8 mouse cellular contexts compared by ENCODE assay signal in genomic region chr8:71572847-71573633, GRCm38 (mm10). TPM values are rescaled to one million over a fixed set of nuclear protein-coding genes. Genes with fewer than 3 reads are reported as not detected.
DNase-seq lines count a peak whose midpoint lies in the region; ATAC-seq lines count a peak whose summit lies in the region.

No protein-coding gene starts in this region.

- H3K9me3 ChIP-seq in heart, embryonic 12.5 days (replicated peaks) = no peaks in the 10 kb centered on the region
- H3K9me3 ChIP-seq in forebrain, embryonic 16.5 days (ENCODE audit: control insufficient read depth, low read length) = no peaks in the 10 kb centered on the region
- H3K9me3 ChIP-seq in hindbrain, embryonic 15.5 days = no peaks in the 10 kb centered on the region

- H3K27me3 ChIP-seq in heart, embryonic 12.5 days (replicated peaks) = peaks cover 13% of the 10 kb centered on the region
- H3K27me3 ChIP-seq in forebrain, embryonic 16.5 days (replicated peaks; ENCODE audit: control insufficient read depth, insufficient read depth, low read length) = no peaks in the 10 kb centered on the region
- H3K27me3 ChIP-seq in hindbrain, embryonic 15.5 days = no peaks in the 10 kb centered on the region

- peak; percentile 98 for DNase-seq in heart, adult 11 months
- DNase-seq in adrenal gland, postnatal 10 days = peak; percentile 84
- DNase-seq in left cerebral cortex, adult 9 months (ENCODE audit: low spot score in 2 of 2) = peak; percentile 68 to 90
- peak; percentile 82 for DNase-seq in right cerebral cortex, postnatal 4 days

- H3K4me2 ChIP-seq in heart, embryonic 12.5 days = no peak overlapping the region
- peak overlapping the region; percentile 53 for H3K4me2 ChIP-seq in forebrain, embryonic 16.5 days (ENCODE audit: low read length)
- peak overlapping the region; percentile 90 for H3K4me2 ChIP-seq in hindbrain, embryonic 15.5 days

- 67% methylated on average over 9 of the region's 9 CpGs for WGBS in heart, embryonic 12.5 days
- 37% methylated on average over 9 of the region's 9 CpGs for WGBS in forebrain, embryonic 16.5 days
- WGBS in hindbrain, embryonic 15.5 days = 62% methylated on average over 9 of the region's 9 CpGs

- H3K36me3 ChIP-seq in heart, embryonic 12.5 days = no peaks in the 10 kb centered on the region
- no peaks in the 10 kb centered on the region for H3K36me3 ChIP-seq in forebrain, embryonic 16.5 days (ENCODE audit: control insufficient read depth, insufficient read depth)
- H3K36me3 ChIP-seq in hindbrain, embryonic 15.5 days = no peaks in the 10 kb centered on the region

- no peak overlapping the region for H3K9ac ChIP-seq in heart, embryonic 12.5 days
- peak overlapping the region; percentile 18; the same call in 1 of the 2 replicates for H3K9ac ChIP-seq in forebrain, embryonic 16.5 days (replicated peaks; ENCODE audit: low read depth, low read length)
- no peak overlapping the region for H3K9ac ChIP-seq in hindbrain, embryonic 15.5 days

- no peak overlapping the region for H3K4me3 ChIP-seq in heart, embryonic 12.5 days
- peak overlapping the region; percentile 14 for H3K4me3 ChIP-seq in forebrain, embryonic 16.5 days (replicated peaks; ENCODE audit: low read length)
- H3K4me3 ChIP-seq in hindbrain, embryonic 15.5 days = no peak overlapping the region

- no peak overlapping the region for H3K27ac ChIP-seq in heart, embryonic 12.5 days (ENCODE audit: poor library complexity, severe bottlenecking)
- H3K27ac ChIP-seq in forebrain, embryonic 16.5 days (ENCODE audit: low read length) = peak overlapping the region; percentile 72
- peak overlapping the region; percentile 70 for H3K27ac ChIP-seq in hindbrain, embryonic 15.5 days (replicated peaks)

- H3K4me1 ChIP-seq in heart, embryonic 12.5 days (replicated peaks) = peaks cover 26% of the 10 kb centered on the region
- peaks cover 32% of the 10 kb centered on the region for H3K4me1 ChIP-seq in forebrain, embryonic 16.5 days (replicated peaks; ENCODE audit: control insufficient read depth, insufficient read depth, low read length)
- peaks cover 40% of the 10 kb centered on the region for H3K4me1 ChIP-seq in hindbrain, embryonic 15.5 days (replicated peaks)

- no peak for ATAC-seq in heart, embryonic 12.5 days (ENCODE audit: insufficient number of reproducible peaks, low FRiP score)
- ATAC-seq in forebrain, embryonic 16.5 days = peak; percentile 1; the same call in 1 of the 2 replicates
- ATAC-seq in hindbrain, embryonic 15.5 days (ENCODE audit: low FRiP score, low read depth) = no peak
- no peak for ATAC-seq in megakaryocyte-erythroid progenitor cell, adult 5-6 weeks (replicated peaks; ENCODE audit: low FRiP score, low TSS enrichment, poor library complexity, severe bottlenecking)

RNA-seq across cellular contexts. Expression of gene Slc27a1, which starts 4.4 kb away (rescaled TPM):
- 21.2 and 22.6 TPM in 2 replicates for polyA plus RNA-seq in heart, embryonic 12.5 days (2016; fragmentation: Nextera tagmentation; extraction: Ambion mirVana)
- total RNA-seq in adrenal gland, postnatal 10 days (2021) = 100 to 1,000 TPM in 1 of 2 experiments, 10 to 100 TPM in 1; 97.4 to 118 TPM
- 74.6 and 75.9 TPM in 2 replicates for polyA plus RNA-seq in forebrain, embryonic 16.5 days (2015; fragmentation: Nextera tagmentation; extraction: Ambion mirVana)
- 83.9 and 87.4 TPM in 2 replicates for polyA plus RNA-seq in hindbrain, embryonic 15.5 days (2015; fragmentation: Nextera tagmentation; extraction: Ambion mirVana)
- 3.0 and 6.3 TPM in 2 replicates for total RNA-seq in megakaryocyte-erythroid progenitor cell, adult 5-6 weeks (2014; fragmentation: Nextera tagmentation)
- total RNA-seq in megakaryocyte-erythroid progenitor cell, adult 5-6 weeks (2017) = 0.95 and 3.1 TPM in 2 replicates

RNA-seq across cellular contexts. Expression of gene Nxnl1, which starts 6.6 kb away (rescaled TPM):
- not detected in 2 replicates for polyA plus RNA-seq in heart, embryonic 12.5 days (2016; fragmentation: Nextera tagmentation; extraction: Ambion mirVana)
- total RNA-seq in adrenal gland, postnatal 10 days (2021) = under 1 TPM; 0.82 to 0.84 TPM
- not detected in 2 replicates for polyA plus RNA-seq in forebrain, embryonic 16.5 days (2015; fragmentation: Nextera tagmentation; extraction: Ambion mirVana)
- 0.06 and 0.08 TPM in 2 replicates for polyA plus RNA-seq in hindbrain, embryonic 15.5 days (2015; fragmentation: Nextera tagmentation; extraction: Ambion mirVana)
- total RNA-seq in megakaryocyte-erythroid progenitor cell, adult 5-6 weeks (2014; fragmentation: Nextera tagmentation) = not detected in 2 replicates
- not detected in 2 replicates for total RNA-seq in megakaryocyte-erythroid progenitor cell, adult 5-6 weeks (2017)

RNA-seq across cellular contexts. Expression of gene Tmem221, which starts 14.4 kb away (rescaled TPM):
- polyA plus RNA-seq in heart, embryonic 12.5 days (2016; fragmentation: Nextera tagmentation; extraction: Ambion mirVana) = 0.28 and 0.58 TPM in 2 replicates
- total RNA-seq in adrenal gland, postnatal 10 days (2021) = 1 to 10 TPM; 1.7 to 3.5 TPM
- polyA plus RNA-seq in forebrain, embryonic 16.5 days (2015; fragmentation: Nextera tagmentation; extraction: Ambion mirVana) = 0.15 and 0.16 TPM in 2 replicates
- 0.21 and 0.38 TPM in 2 replicates for polyA plus RNA-seq in hindbrain, embryonic 15.5 days (2015; fragmentation: Nextera tagmentation; extraction: Ambion mirVana)
- not detected in 2 replicates for total RNA-seq in megakaryocyte-erythroid progenitor cell, adult 5-6 weeks (2014; fragmentation: Nextera tagmentation)
- not detected in 2 replicates for total RNA-seq in megakaryocyte-erythroid progenitor cell, adult 5-6 weeks (2017)

RNA-seq across cellular contexts. Expression of gene Pgls, which starts 18.9 kb away (rescaled TPM):
- polyA plus RNA-seq in heart, embryonic 12.5 days (2016; fragmentation: Nextera tagmentation; extraction: Ambion mirVana) = 178 and 179 TPM in 2 replicates
- total RNA-seq in adrenal gland, postnatal 10 days (2021) = 100 to 1,000 TPM; 233 to 245 TPM
- 167 and 189 TPM in 2 replicates for polyA plus RNA-seq in forebrain, embryonic 16.5 days (2015; fragmentation: Nextera tagmentation; extraction: Ambion mirVana)
- 224 and 233 TPM in 2 replicates for polyA plus RNA-seq in hindbrain, embryonic 15.5 days (2015; fragmentation: Nextera tagmentation; extraction: Ambion mirVana)
- 104 and 132 TPM in 2 replicates for total RNA-seq in megakaryocyte-erythroid progenitor cell, adult 5-6 weeks (2014; fragmentation: Nextera tagmentation)
- 76.2 and 80.7 TPM in 2 replicates for total RNA-seq in megakaryocyte-erythroid progenitor cell, adult 5-6 weeks (2017)

RNA-seq across cellular contexts. Expression of gene Fam129c, which starts 24.4 kb away (rescaled TPM):
- polyA plus RNA-seq in heart, embryonic 12.5 days (2016; fragmentation: Nextera tagmentation; extraction: Ambion mirVana) = 2.2 and 2.4 TPM in 2 replicates
- total RNA-seq in adrenal gland, postnatal 10 days (2021) = 1 to 10 TPM; 3.9 to 4.2 TPM
- polyA plus RNA-seq in forebrain, embryonic 16.5 days (2015; fragmentation: Nextera tagmentation; extraction: Ambion mirVana) = 6.2 and 8.4 TPM in 2 replicates
- 6.5 and 8.9 TPM in 2 replicates for polyA plus RNA-seq in hindbrain, embryonic 15.5 days (2015; fragmentation: Nextera tagmentation; extraction: Ambion mirVana)
- 15.9 and 42.5 TPM in 2 replicates for total RNA-seq in megakaryocyte-erythroid progenitor cell, adult 5-6 weeks (2014; fragmentation: Nextera tagmentation)
- 0.14 and 15.0 TPM in 2 replicates for total RNA-seq in megakaryocyte-erythroid progenitor cell, adult 5-6 weeks (2017)
